Mouse (Mus musculus): ENCODE results near the gene Svbp. TPM values are rescaled to one million over a fixed set of nuclear protein-coding genes. Genes with fewer than 3 reads are reported as not detected.

Gene Svbp
- polyA plus RNA-seq, 1 experiment from 2014 or later: 128 TPM

GRCm38 (mm10) chr4:119247462-119248235, 52.5 kb downstream of the Svbp start:
- no peak overlapping the region; the same call in 1 of the 2 replicates for H3K27ac ChIP-seq (ENCODE audit: low read length)
- no peak overlapping the region for H3K4me3 ChIP-seq (replicated peaks; ENCODE audit: low read length)
- peaks cover 6% of the 10 kb centered on the region for H3K4me1 ChIP-seq (ENCODE audit: control insufficient read depth, insufficient read depth, low read length)
- WGBS: 34% methylated on average over 13 of the region's 13 CpGs
- H3K9ac ChIP-seq (ENCODE audit: low read length): peak overlapping the region; percentile 23
- peak; percentile 72 for ATAC-seq (ENCODE audit: insufficient read depth, low FRiP score)
- H3K9me3 ChIP-seq (replicated peaks; ENCODE audit: control insufficient read depth, low read length): no peaks in the 10 kb centered on the region
- no peak overlapping the region for H3K4me2 ChIP-seq (ENCODE audit: low read depth, low read length)
- H3K27me3 ChIP-seq (ENCODE audit: control insufficient read depth, insufficient read depth, low read length): no peaks in the 10 kb centered on the region
- no peaks in the 10 kb centered on the region for H3K36me3 ChIP-seq (ENCODE audit: control insufficient read depth, insufficient read depth, low read length)

- no peak overlapping the region for H3K4me2 ChIP-seq (ENCODE audit: low read depth, low read length)
- no peak overlapping the region for H3K27ac ChIP-seq (ENCODE audit: low read length)
- H3K36me3 ChIP-seq (ENCODE audit: control insufficient read depth, insufficient read depth, low read length): no peaks in the 10 kb centered on the region
- ATAC-seq (ENCODE audit: insufficient read depth, low FRiP score): no peak
- H3K9ac ChIP-seq (ENCODE audit: low read length): no peak overlapping the region
- H3K9me3 ChIP-seq (replicated peaks; ENCODE audit: control insufficient read depth, low read length): no peaks in the 10 kb centered on the region
- no peak overlapping the region for H3K4me3 ChIP-seq (replicated peaks; ENCODE audit: low read length)
- H3K27me3 ChIP-seq (ENCODE audit: control insufficient read depth, insufficient read depth, low read length): no peaks in the 10 kb centered on the region
- WGBS: 75% methylated on average over 11 of the region's 11 CpGs
- peaks cover 6% of the 10 kb centered on the region for H3K4me1 ChIP-seq (ENCODE audit: control insufficient read depth, insufficient read depth, low read length)
Observed at GRCm38 (mm10) chr4:119248407-119248965, 53.4 kb downstream of the Svbp start.

Other genes with a start within 250 kb of the Svbp start
- gene Lao1, start 233.7 kb upstream of the Svbp start, polyA plus RNA-seq (2015; fragmentation: Nextera tagmentation; extraction: Ambion mirVana): not detected in 2 replicates
- gene Slc2a1, start 86.6 kb upstream of the Svbp start, polyA plus RNA-seq (2015; fragmentation: Nextera tagmentation; extraction: Ambion mirVana): 142 and 155 TPM in 2 replicates
- gene Zfp691, start 21.1 kb upstream of the Svbp start, polyA plus RNA-seq (2015; fragmentation: Nextera tagmentation; extraction: Ambion mirVana): 4.9 and 5.5 TPM in 2 replicates
- gene Ermap, start 5.3 kb upstream of the Svbp start, polyA plus RNA-seq (2015; fragmentation: Nextera tagmentation; extraction: Ambion mirVana): 13.3 and 17.0 TPM in 2 replicates
- gene Tmem269, start 22.9 kb downstream of the Svbp start, polyA plus RNA-seq (2015; fragmentation: Nextera tagmentation; extraction: Ambion mirVana): 0.10 TPM in 1 of 2 replicates, not detected in the other
- gene AU022252, start 37.4 kb downstream of the Svbp start, polyA plus RNA-seq (2015; fragmentation: Nextera tagmentation; extraction: Ambion mirVana): 25.4 and 25.7 TPM in 2 replicates
- 31.3 and 34.0 TPM in 2 replicates for gene P3h1, start 37.6 kb downstream of the Svbp start, polyA plus RNA-seq (2015; fragmentation: Nextera tagmentation; extraction: Ambion mirVana)
- 0.10 and 0.27 TPM in 2 replicates for gene Cldn19, start 60.1 kb downstream of the Svbp start, polyA plus RNA-seq (2015; fragmentation: Nextera tagmentation; extraction: Ambion mirVana)
- 279 and 346 TPM in 2 replicates for gene Ybx1, start 99.3 kb downstream of the Svbp start, polyA plus RNA-seq (2015; fragmentation: Nextera tagmentation; extraction: Ambion mirVana)
- gene Ppih, start 125.2 kb downstream of the Svbp start, polyA plus RNA-seq (2015; fragmentation: Nextera tagmentation; extraction: Ambion mirVana): 62.8 and 70.6 TPM in 2 replicates
- gene Ccdc30, start 220.2 kb downstream of the Svbp start, polyA plus RNA-seq (2015; fragmentation: Nextera tagmentation; extraction: Ambion mirVana): 4.7 and 6.7 TPM in 2 replicates
- 32.5 and 34.6 TPM in 2 replicates for gene Ppcs, start 227.1 kb downstream of the Svbp start, polyA plus RNA-seq (2015; fragmentation: Nextera tagmentation; extraction: Ambion mirVana)
- gene Zmynd12, start 227.5 kb downstream of the Svbp start, polyA plus RNA-seq (2015; fragmentation: Nextera tagmentation; extraction: Ambion mirVana): 0.21 and 0.70 TPM in 2 replicates

Measured in stomach, embryonic 16.5 days (tissue).